14 mouse cellular contexts compared by ENCODE assay signal in the genomic region with DNA sequence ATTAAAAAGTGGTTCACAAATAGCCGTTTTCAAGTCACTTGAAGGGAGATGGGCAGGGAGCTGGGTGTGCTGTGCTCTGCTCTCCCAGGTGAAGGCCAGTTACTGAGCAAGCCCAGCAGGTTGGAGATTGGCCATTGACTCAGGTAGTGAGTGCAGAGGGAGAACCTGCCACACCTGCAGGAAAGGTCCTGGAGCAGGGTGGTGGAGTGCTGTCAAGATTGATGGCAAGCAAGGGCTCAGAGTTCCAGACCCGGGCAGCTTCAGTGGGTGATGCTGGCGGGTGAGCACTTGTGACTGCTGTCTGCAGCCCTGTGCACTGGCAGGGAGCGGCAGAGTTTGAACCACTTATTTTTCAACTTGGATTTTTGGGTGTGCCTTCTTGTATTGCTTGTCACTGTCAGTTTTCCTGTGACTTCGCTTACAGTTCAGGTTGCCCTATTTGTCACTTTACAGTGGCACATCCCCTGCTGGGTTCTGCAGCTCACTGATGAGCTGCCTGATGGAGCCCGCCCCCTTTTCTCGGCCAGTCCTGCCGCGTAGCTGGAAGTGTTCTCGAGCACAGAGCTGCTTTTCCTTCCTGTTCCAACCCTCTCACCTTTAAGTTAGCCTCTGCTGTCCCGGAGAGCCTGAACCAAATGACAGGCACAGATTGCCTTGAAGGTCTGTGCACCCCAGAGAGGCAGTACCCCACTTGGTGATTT. TPM values are rescaled to one million over a fixed set of nuclear protein-coding genes. Genes with fewer than 3 reads are reported as not detected.
DNase-seq lines count a peak whose midpoint lies in the region; ATAC-seq and TF ChIP-seq lines count a peak whose summit lies in the region.
"Had no signal": no experiment of that assay in that cellular context is flagged by ENCODE, and none has a peak within 500 bp of the region (broad histone marks: within the 10 kb centered on the region; RNA-seq: fewer than 3 reads in every experiment).

No protein-coding gene starts in this region.

- H3K27ac ChIP-seq in gastrocnemius, adult 2 months, result peak overlapping the region; percentile 28
- no peak overlapping the region for H3K27ac ChIP-seq in limb, embryonic 12.5 days
- H3K27ac ChIP-seq in limb, embryonic 10.5 days, result no peak overlapping the region
- H3K27ac ChIP-seq in embryonic facial prominence, embryonic 14.5 days (replicated peaks; ENCODE audit: low read depth, low read length), result no peak overlapping the region
- no peak overlapping the region for H3K27ac ChIP-seq in intestine, postnatal 0 days (ENCODE audit: low read depth, low read length)
- H3K27ac ChIP-seq: midbrain, embryonic 15.5 days had no signal

- H3K27me3 ChIP-seq in limb, embryonic 12.5 days, result no peaks in the 10 kb centered on the region
- H3K27me3 ChIP-seq in limb, embryonic 10.5 days (ENCODE audit: low read depth, poor library complexity, severe bottlenecking), result no peaks in the 10 kb centered on the region
- no peaks in the 10 kb centered on the region for H3K27me3 ChIP-seq in embryonic facial prominence, embryonic 14.5 days (replicated peaks; ENCODE audit: control insufficient read depth, insufficient read depth, low read length)
- H3K27me3 ChIP-seq in intestine, postnatal 0 days (replicated peaks; ENCODE audit: control insufficient read depth, insufficient read depth, low read length), result no peaks in the 10 kb centered on the region
- H3K27me3 ChIP-seq: midbrain, embryonic 15.5 days had no signal

- no peak overlapping the region for H3K9ac ChIP-seq in limb, embryonic 12.5 days (replicated peaks)
- no peak overlapping the region for H3K9ac ChIP-seq in embryonic facial prominence, embryonic 14.5 days (ENCODE audit: low read depth, low read length)
- H3K9ac ChIP-seq in intestine, postnatal 0 days (ENCODE audit: low read depth, low read length), result no peak overlapping the region
- H3K9ac ChIP-seq: liver, postnatal 0 days; midbrain, embryonic 15.5 days had no signal

- H3K4me1 ChIP-seq in limb, embryonic 12.5 days (replicated peaks), result peaks cover 46% of the 10 kb centered on the region
- peaks cover 42% of the 10 kb centered on the region for H3K4me1 ChIP-seq in limb, embryonic 10.5 days
- H3K4me1 ChIP-seq in embryonic facial prominence, embryonic 14.5 days (ENCODE audit: control insufficient read depth, insufficient read depth, low read length), result peaks cover 18% of the 10 kb centered on the region
- H3K4me1 ChIP-seq in intestine, postnatal 0 days (replicated peaks; ENCODE audit: control insufficient read depth, insufficient read depth, low read length), result peaks cover 4% of the 10 kb centered on the region; the same call in 1 of the 2 replicates

- ATAC-seq in limb, embryonic 12.5 days (ENCODE audit: insufficient number of reproducible peaks, insufficient read depth, low FRiP score, low TSS enrichment, low read depth), result 0 out of 2 replicates have a peak, but pooled peaks have one; percentile 63
- peak; percentile 31; the same call in 1 of the 2 replicates for ATAC-seq in embryonic facial prominence, embryonic 14.5 days (ENCODE audit: low read depth)
- no peak for ATAC-seq in intestine, postnatal 0 days
- ATAC-seq in megakaryocyte, adult 5-6 weeks (ENCODE audit: poor library complexity, severe bottlenecking), result no peak
- ATAC-seq: forebrain, embryonic 14.5 days; liver, postnatal 0 days; midbrain, embryonic 15.5 days had no signal

- no peak for DNase-seq in gastrocnemius, adult 2 months
- DNase-seq in gastrocnemius, adult 8-10 months (ENCODE audit: low spot score in 2 of 2), result no peak
- no peak for DNase-seq in limb, embryonic 10.5 days (ENCODE audit: low spot score)
- DNase-seq in embryonic facial prominence, embryonic 14.5 days (ENCODE audit: low spot score), result no peak
- no peak for DNase-seq in urinary bladder, postnatal 4 days (ENCODE audit: low spot score in 2 of 2)
- DNase-seq: cerebellum, adult 18-20 months; kidney, adult 8-10 months; liver, postnatal 0 days; right cerebral cortex, postnatal 25 days had no signal

- 25% methylated on average over 11 of the region's 11 CpGs for WGBS in limb, embryonic 12.5 days
- WGBS in limb, embryonic 10.5 days, result 23% methylated on average over 11 of the region's 11 CpGs
- 26% methylated on average over 11 of the region's 11 CpGs for WGBS in embryonic facial prominence, embryonic 14.5 days
- WGBS in intestine, postnatal 0 days, result 28% methylated on average over 11 of the region's 11 CpGs

- peaks cover 8% of the 10 kb centered on the region; the same call in 1 of the 2 replicates for H3K36me3 ChIP-seq in limb, embryonic 12.5 days
- peaks cover 10% of the 10 kb centered on the region for H3K36me3 ChIP-seq in limb, embryonic 10.5 days
- H3K36me3 ChIP-seq in embryonic facial prominence, embryonic 14.5 days (ENCODE audit: control insufficient read depth, insufficient read depth, low read length), result no peaks in the 10 kb centered on the region
- no peaks in the 10 kb centered on the region for H3K36me3 ChIP-seq in intestine, postnatal 0 days (ENCODE audit: control insufficient read depth, insufficient read depth)
- H3K36me3 ChIP-seq: midbrain, embryonic 15.5 days had no signal

- 0 out of 2 replicates have a peak overlapping the region, but pooled peaks have one; percentile 4 for H3K4me2 ChIP-seq in limb, embryonic 12.5 days
- H3K4me2 ChIP-seq in embryonic facial prominence, embryonic 14.5 days (ENCODE audit: low read depth, low read length), result peak overlapping the region; percentile 16; the same call in 1 of the 2 replicates
- peak overlapping the region; percentile 30; the same call in 1 of the 2 replicates for H3K4me2 ChIP-seq in intestine, postnatal 0 days (replicated peaks; ENCODE audit: low read depth)
- H3K4me2 ChIP-seq: midbrain, embryonic 15.5 days had no signal

- no peaks in the 10 kb centered on the region for H3K9me3 ChIP-seq in limb, embryonic 12.5 days
- no peaks in the 10 kb centered on the region for H3K9me3 ChIP-seq in limb, embryonic 10.5 days (replicated peaks)
- no peaks in the 10 kb centered on the region for H3K9me3 ChIP-seq in embryonic facial prominence, embryonic 14.5 days (ENCODE audit: control insufficient read depth, low read length)
- no peaks in the 10 kb centered on the region for H3K9me3 ChIP-seq in intestine, postnatal 0 days (ENCODE audit: control insufficient read depth)
- H3K9me3 ChIP-seq: midbrain, embryonic 15.5 days had no signal

- H3K4me3 ChIP-seq in gastrocnemius, adult 2 months, result no peak overlapping the region
- H3K4me3 ChIP-seq in limb, embryonic 12.5 days (replicated peaks), result no peak overlapping the region
- H3K4me3 ChIP-seq in limb, embryonic 10.5 days, result no peak overlapping the region
- H3K4me3 ChIP-seq in embryonic facial prominence, embryonic 14.5 days (ENCODE audit: low read depth, low read length), result peak overlapping the region; percentile 4; the same call in 1 of the 2 replicates
- no peak overlapping the region for H3K4me3 ChIP-seq in intestine, postnatal 0 days (ENCODE audit: low read depth, low read length)
- H3K4me3 ChIP-seq: midbrain, embryonic 15.5 days had no signal

- TF ChIP-seq CTCF in gastrocnemius, adult 2 months (IDR thresholded peaks at IDR 0.05), result no peak
- TF ChIP-seq CTCF in intestine, postnatal 0 days (IDR thresholded peaks at IDR 0.05; ENCODE audit: low read depth), result no peak

- intact Hi-C loops in gastrocnemius, adult 2 months (cut with DNase I), result no loop called here

RNA-seq across cellular contexts. Expression of a gene that starts 27.3 kb away (rescaled TPM):
- 10 to 100 TPM; 35.1 to 35.6 TPM for total RNA-seq in gastrocnemius, adult 2 months (2021)
- total RNA-seq in gastrocnemius, adult 8-10 months (2022), result 10 to 100 TPM; 30.8 to 35.6 (median 33.9) TPM
- polyA plus RNA-seq in limb, embryonic 12.5 days (2016; fragmentation: Nextera tagmentation; extraction: Ambion mirVana), result 17.8 and 18.2 TPM in 2 replicates
- polyA plus RNA-seq in limb, embryonic 10.5 days (2016; fragmentation: Nextera tagmentation; extraction: Ambion mirVana), result 10.7 and 12.5 TPM in 2 replicates
- 12.4 and 14.3 TPM in 2 replicates for polyA plus RNA-seq in embryonic facial prominence, embryonic 14.5 days (2014; fragmentation: Nextera tagmentation; extraction: Ambion mirVana)
- 4.8 and 4.9 TPM in 2 replicates for polyA plus RNA-seq in intestine, postnatal 0 days (2015; fragmentation: Nextera tagmentation; extraction: Ambion mirVana)
- total RNA-seq in megakaryocyte, adult 5-6 weeks (2015), result 23.0 and 28.1 TPM in 2 replicates
- total RNA-seq in megakaryocyte, adult 5-6 weeks (2017), result 15.2 and 19.0 TPM in 2 replicates

Comparison
In these comparisons a context has a peak if more than half of its experiments do, and no peak if none do; other contexts are left out.
1. ATAC-seq: peak in limb, embryonic 12.5 days (single experiment) and embryonic facial prominence, embryonic 14.5 days (single experiment); none in intestine, postnatal 0 days (single experiment) and megakaryocyte, adult 5-6 weeks (single experiment).
2. Peak in every context shown above with its lines, with median percentiles within 50 percentile points of each other: H3K4me2 ChIP-seq.